Mouse (Mus musculus) macrophage (primary cell): ENCODE measurements around the gene Dennd2d. TPM values are rescaled to one million over a fixed set of nuclear protein-coding genes. Genes with fewer than 3 reads are reported as not detected.
A peak's percentile ranks its signal among the peaks of the same experiment; 100 is the strongest.

ENCODE experiments used
- H3K27ac ChIP-seq: fragments of 350-480 bp; formaldehyde crosslinking; 2 replicates; pipeline ENCODE4 v1.9.0; 2021
- H3K36me3 ChIP-seq: fragments of 350-480 bp; formaldehyde crosslinking; 2 replicates; pipeline ENCODE4 v1.9.0; 2021; ENCODE audit errors: inconsistent target
- H3K4me3 ChIP-seq: fragments of 350-480 bp; formaldehyde crosslinking; 2 replicates; pipeline ENCODE4 v1.9.0; 2021; ENCODE audit errors: inconsistent target
- H3K79me2 ChIP-seq: fragments of 350-480 bp; formaldehyde crosslinking; 2 replicates; pipeline ENCODE4 v1.9.0; 2021; ENCODE audit errors: inconsistent target
- WGBS: methylation state at CpG from one replicate; pipeline ENCODE4 v1.1.7; 2026; ENCODE audit warnings: inconsistent platforms; ENCODE audit not compliant: missing documents; 5-methylcytosine and 5-hydroxymethylcytosine counted together
- polyA plus RNA-seq: library from polyadenylated mRNA; stranded (reverse); fragments of 250-400 nt; gene quantifications from 3 replicates; pipeline ENCODE4 v1.2.4, GENCODE M21; 2018; ENCODE audit warnings: inconsistent platforms
- total RNA-seq, 78 experiments: library from RNA; depleted of rRNA; stranded (reverse); fragments of 250-400 nt; gene quantifications; 1 replicate in 9 of 78; 2 replicates in 24 of 78; 3 replicates in 43 of 78; 4 replicates in 2 of 78; pipeline ENCODE4 v1.2.4; 2018; ENCODE audit warnings: inconsistent platforms in 56 of 78

Dennd2d gene
- total RNA-seq (2018; cell fraction: chromatin; rRNA removed) = 10 to 100 TPM in 16 of 26 experiments, 1 to 10 TPM in 10; 4.3 to 28.8 (median 12.2) TPM
- 1 to 10 TPM; 1.1 to 4.2 (median 2.2) TPM for total RNA-seq (2018; cell fraction: cytosol; rRNA removed)
- total RNA-seq (2018; cell fraction: nucleus; rRNA removed) = 10 to 100 TPM in 11 of 26 experiments, 1 to 10 TPM in 15; 4.2 to 18.6 (median 8.6) TPM
- 1.8 to 2.7 TPM (median 2.1 TPM) in 3 replicates for polyA plus RNA-seq

GRCm38 (mm10) chr3:106482281-106483081, at the start of gene Dennd2d:
Gene Dennd2d (plus strand): TSS chr3:106482405.
- peak within 1 kb of the TSS; percentile 44; the same call in 1 of the 2 replicates for H3K27ac ChIP-seq
- WGBS = 1% methylated on average over 44 of the region's 44 CpGs
- no peaks in the 10 kb centered on the region for H3K79me2 ChIP-seq
- no peaks in the 10 kb centered on the region for H3K36me3 ChIP-seq
- H3K4me3 ChIP-seq = peak within 1 kb of the TSS; percentile 58

- no peaks in the 10 kb centered on the region for H3K36me3 ChIP-seq
- H3K79me2 ChIP-seq = no peaks in the 10 kb centered on the region
- no peak overlapping the region for H3K27ac ChIP-seq
- H3K4me3 ChIP-seq = no peak overlapping the region
Observed at GRCm38 (mm10) chr3:106448571-106448970, 33.6 kb upstream of the Dennd2d start.

GRCm38 (mm10) chr3:106448995-106449394, 33.2 kb upstream of the Dennd2d start:
- Histone ChIP-seq H3K4me3 (no peak overlapping the region), H3K27ac (no peak overlapping the region), H3K79me2 (no peaks in the 10 kb centered on the region), H3K36me3 (no peaks in the 10 kb centered on the region)

DNA sequence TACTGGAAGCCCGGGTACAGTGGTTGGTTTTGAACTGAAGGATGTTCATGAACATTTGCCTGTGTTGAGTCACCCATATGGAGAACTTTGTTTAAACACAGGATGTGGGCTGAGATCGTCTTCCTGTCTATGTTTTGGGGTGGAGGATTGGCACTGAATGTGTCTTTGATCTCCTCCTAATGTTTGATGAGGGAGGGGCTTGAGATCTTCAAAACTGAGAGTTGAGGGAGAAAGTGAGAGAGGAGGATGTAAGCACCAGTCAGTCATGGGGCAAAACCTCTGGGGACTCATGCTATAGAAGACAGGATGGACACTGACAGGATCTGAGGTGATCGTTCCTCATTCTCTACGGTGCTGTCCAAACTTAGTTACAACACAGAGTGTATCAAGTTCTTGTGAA, 32.6 kb upstream of the Dennd2d start:
- Histone ChIP-seq H3K27ac (no peak overlapping the region), H3K36me3 (no peaks in the 10 kb centered on the region), H3K4me3 (no peak overlapping the region), H3K79me2 (no peaks in the 10 kb centered on the region)
- WGBS = 7% methylated on average over 4 of the region's 4 CpGs

DNA sequence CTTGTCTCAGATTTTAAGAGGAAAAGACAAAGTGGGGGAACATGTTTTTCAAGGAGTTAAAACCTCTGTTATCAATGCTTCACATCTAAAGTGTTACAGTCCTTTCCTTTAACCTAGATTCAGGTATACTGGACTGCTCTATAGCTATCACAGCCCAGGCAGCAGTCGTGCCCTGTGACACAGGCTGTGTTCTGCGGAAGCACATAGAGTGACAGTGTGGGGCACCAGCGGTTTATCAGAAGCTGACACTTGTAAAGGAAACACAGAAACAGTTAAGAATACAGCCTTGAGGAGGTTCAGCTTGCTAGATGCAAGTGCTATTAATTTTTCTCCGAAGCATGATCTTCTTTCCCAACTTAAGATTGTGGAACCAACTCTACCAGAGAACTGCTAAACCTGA, 29.6 kb upstream of the Dennd2d start:
- no peak overlapping the region for H3K27ac ChIP-seq
- 60% methylated on average over 4 of the region's 4 CpGs for WGBS
- H3K4me3 ChIP-seq = no peak overlapping the region

DNA sequence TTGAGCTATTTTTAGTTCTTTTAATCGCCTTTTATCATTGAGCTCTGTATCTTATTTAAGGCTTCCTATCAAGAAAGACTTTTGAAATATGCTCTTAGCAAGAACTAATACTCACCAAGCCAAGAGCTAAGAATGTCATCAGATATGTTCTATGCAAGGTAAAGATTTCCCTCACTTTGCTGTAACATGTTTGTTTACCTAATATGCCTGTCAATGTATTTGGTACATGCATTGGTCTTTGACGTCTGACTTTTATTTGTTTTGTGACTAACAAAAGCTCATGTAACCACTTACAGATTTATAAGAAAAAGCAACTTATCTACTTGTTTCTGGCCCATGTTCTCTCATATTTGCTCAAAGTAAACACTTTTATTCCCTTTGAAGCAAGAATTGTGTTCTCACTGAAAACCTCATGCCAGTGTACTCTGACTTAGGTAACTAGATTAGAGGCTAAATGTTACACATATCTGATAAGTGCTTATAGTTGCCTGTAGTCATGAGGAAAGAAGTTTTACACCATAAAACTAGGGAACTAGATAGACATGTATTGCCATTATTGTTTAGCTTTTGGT, 24.8 kb upstream of the Dennd2d start:
- WGBS = 100% methylated on average over 2 of the region's 2 CpGs
- Histone ChIP-seq H3K27ac (no peak overlapping the region), H3K79me2 (no peaks in the 10 kb centered on the region), H3K36me3 (no peaks in the 10 kb centered on the region), H3K4me3 (no peak overlapping the region)

More for the DNA sequence above, 29.6 kb upstream of the Dennd2d start:
- no peaks in the 10 kb centered on the region for H3K36me3 ChIP-seq
- H3K79me2 ChIP-seq = no peaks in the 10 kb centered on the region

- Histone ChIP-seq H3K36me3 (no peaks in the 10 kb centered on the region), H3K4me3 (no peak overlapping the region), H3K79me2 (no peaks in the 10 kb centered on the region), H3K27ac (no peak overlapping the region)
- 20% methylated on average over 2 of the region's 2 CpGs for WGBS
Observed at GRCm38 (mm10) chr3:106462059-106462470, 20.1 kb upstream of the Dennd2d start.

DNA sequence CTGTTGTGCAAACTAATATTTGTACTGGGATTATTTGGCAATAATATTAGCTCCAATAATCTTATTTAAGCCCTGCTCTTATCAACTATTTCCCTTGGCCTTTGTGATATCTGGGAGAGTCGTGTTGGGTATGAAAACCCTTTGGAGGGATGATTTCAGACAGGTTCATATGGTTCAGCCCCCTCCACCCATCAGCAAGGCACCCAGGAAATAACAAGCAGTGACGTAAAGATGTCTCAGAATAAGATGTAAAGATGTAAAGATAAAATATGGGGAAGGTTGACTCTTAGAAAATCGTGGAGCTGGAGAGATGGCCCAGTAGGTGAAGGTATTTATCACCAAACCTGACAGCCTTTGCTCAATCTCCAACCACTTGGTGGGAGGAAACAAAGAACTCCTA, 19.7 kb upstream of the Dennd2d start:
- H3K36me3 ChIP-seq = no peaks in the 10 kb centered on the region
- no peaks in the 10 kb centered on the region for H3K79me2 ChIP-seq
- no peak overlapping the region for H3K4me3 ChIP-seq
- no peak overlapping the region for H3K27ac ChIP-seq
- 58% methylated on average over 3 of the region's 3 CpGs for WGBS

- H3K4me3 ChIP-seq = no peak overlapping the region
- H3K36me3 ChIP-seq = no peaks in the 10 kb centered on the region
- no peaks in the 10 kb centered on the region for H3K79me2 ChIP-seq
- 0% methylated on average over 1 of the region's 1 CpGs for WGBS
- H3K27ac ChIP-seq = no peak overlapping the region
Observed at GRCm38 (mm10) chr3:106464750-106465149, 17.5 kb upstream of the Dennd2d start.

- Histone ChIP-seq H3K36me3 (no peaks in the 10 kb centered on the region), H3K4me3 (no peak overlapping the region), H3K27ac (no peak overlapping the region), H3K79me2 (no peaks in the 10 kb centered on the region)
- WGBS = 14% methylated on average over 4 of the region's 4 CpGs
Observed at GRCm38 (mm10) chr3:106474210-106474609, 8.0 kb upstream of the Dennd2d start.

DNA sequence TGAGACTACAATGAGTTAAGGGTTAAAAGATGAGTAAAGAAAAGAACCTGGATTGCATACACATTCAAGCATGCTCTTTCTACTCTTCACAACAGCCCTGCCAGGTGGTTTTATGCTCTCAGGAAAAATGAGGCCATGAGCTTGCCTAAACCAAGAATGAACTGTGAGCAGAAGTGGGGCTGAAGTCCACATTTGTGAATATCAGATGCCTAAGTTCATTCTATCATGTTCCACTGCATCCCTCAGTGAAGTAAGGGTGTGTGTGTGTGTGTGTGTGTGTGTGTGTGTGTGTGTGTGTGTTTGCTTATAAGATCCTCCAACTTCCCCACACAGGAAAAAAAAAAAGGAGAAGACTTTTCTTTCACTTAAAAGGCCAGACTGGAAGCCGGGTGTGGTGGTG, 5.3 kb upstream of the Dennd2d start:
- Histone ChIP-seq H3K36me3 (no peaks in the 10 kb centered on the region), H3K4me3 (no peak overlapping the region), H3K79me2 (no peaks in the 10 kb centered on the region), H3K27ac (no peak overlapping the region)
- WGBS = no CpG with 5 or more reads among the region's 1 CpGs

DNA sequence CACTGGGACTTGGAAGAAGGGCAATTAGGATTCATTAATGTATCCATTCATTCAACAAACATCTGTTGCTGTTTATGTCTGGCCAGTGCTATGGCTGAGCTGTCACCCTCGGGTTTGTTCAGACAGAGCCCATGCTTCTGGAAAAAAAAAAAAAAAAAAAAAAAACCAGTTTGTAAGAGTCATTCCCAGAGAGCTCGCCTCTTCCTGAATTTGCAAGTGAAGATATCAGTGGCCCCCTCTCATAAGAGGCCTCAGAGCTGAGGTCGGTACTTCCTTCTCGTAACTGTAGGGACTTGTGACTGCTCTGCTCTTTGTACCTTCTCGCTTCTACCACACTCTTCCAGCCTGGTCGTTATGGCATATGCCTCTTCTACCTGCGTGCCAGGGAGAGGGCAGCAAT, 1.1 kb downstream of the Dennd2d start:
- peak overlapping the region; percentile 44 for H3K27ac ChIP-seq

GRCm38 (mm10) chr3:106483796-106484405, 1.7 kb downstream of the Dennd2d start:
- peak overlapping the region; percentile 44 for H3K27ac ChIP-seq
- peak overlapping the region; percentile 58; the same call in 1 of the 2 replicates for H3K4me3 ChIP-seq
- H3K36me3 ChIP-seq = no peaks in the 10 kb centered on the region
- WGBS = 37% methylated on average over 4 of the region's 4 CpGs
- H3K79me2 ChIP-seq = no peaks in the 10 kb centered on the region

More for the DNA sequence above, 1.1 kb downstream of the Dennd2d start:
- WGBS = 10% methylated on average over 7 of the region's 7 CpGs
- Histone ChIP-seq H3K4me3 (peak overlapping the region; percentile 58), H3K79me2 (no peaks in the 10 kb centered on the region), H3K36me3 (no peaks in the 10 kb centered on the region)

- H3K27ac ChIP-seq = peak overlapping the region; percentile 44
- H3K36me3 ChIP-seq = no peaks in the 10 kb centered on the region
- H3K79me2 ChIP-seq = no peaks in the 10 kb centered on the region
- H3K4me3 ChIP-seq = 0 out of 2 replicates have a peak overlapping the region, but pooled peaks have one; percentile 3
- WGBS = 3% methylated on average over 3 of the region's 3 CpGs
Observed at GRCm38 (mm10) chr3:106484861-106485260, 2.7 kb downstream of the Dennd2d start.

DNA sequence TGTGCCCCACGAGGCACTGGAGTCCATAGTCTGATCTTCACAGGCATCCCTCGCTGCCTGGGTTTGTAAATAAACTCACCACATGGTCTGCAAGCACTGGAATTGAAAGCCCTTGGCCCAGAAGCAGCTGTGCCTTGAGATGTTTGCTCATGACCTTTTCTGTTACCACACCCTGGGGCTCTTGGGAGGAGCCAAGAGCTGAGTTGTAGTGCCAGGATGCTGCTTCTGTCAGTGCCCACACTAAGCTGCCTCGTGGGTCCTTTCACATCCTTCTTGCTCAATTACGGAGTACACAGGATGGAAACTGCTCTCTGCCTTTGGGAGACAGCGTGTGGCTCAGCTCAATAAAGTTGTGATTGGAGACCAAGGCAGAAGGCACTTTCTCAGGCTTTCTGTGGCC, 3.6 kb downstream of the Dennd2d start:
- Histone ChIP-seq H3K79me2 (no peaks in the 10 kb centered on the region), H3K36me3 (no peaks in the 10 kb centered on the region), H3K27ac (peak overlapping the region; percentile 44), H3K4me3 (no peak overlapping the region)
- 46% methylated on average over 5 of the region's 5 CpGs for WGBS
